Mouse (Mus musculus): ENCODE measurements around the gene BC030500.

DNA sequence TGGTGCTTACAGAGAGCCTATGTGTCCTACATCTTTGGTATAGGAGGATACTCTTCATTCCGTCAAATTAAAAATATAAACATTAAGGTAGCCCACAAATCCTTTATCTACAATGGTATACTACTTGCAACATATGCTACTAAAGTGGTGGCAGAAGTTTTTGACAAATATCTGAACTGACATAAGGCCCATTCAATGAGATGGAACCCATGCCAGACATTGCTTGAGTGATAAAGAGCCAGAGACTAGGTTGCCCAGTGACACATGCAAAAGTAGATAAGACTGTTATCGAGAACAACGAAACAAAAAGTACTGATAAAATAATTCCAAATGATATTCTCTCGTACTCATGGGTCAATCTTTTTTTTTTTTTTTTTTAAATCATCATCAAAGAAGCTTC is 32.2 kb downstream of the BC030500 start:
- TF ChIP-seq CTCF (IDR thresholded peaks at IDR 0.05; ENCODE audit: low read depth), result no peak
- no peak for TF ChIP-seq EP300 (IDR thresholded peaks at IDR 0.05; ENCODE audit: low read depth)

Measured in heart, postnatal 0 days (tissue).